Mouse (Mus musculus): ENCODE measurements around the gene Chpf.

- no peak for TF ChIP-seq EP300 (IDR thresholded peaks at IDR 0.05)
- no peak for TF ChIP-seq CTCF (IDR thresholded peaks at IDR 0.05)
Observed at GRCm38 (mm10) chr1:75463652-75464204, 15.4 kb downstream of the Chpf start.
